Mouse (Mus musculus) monocyte, adult 59 days (primary cell): ENCODE results near the gene Pomgnt1. TPM values are rescaled to one million over a fixed set of nuclear protein-coding genes. Genes with fewer than 3 reads are reported as not detected.

ENCODE experiments used
- total RNA-seq, 2 experiments: library from RNA; stranded (reverse); gene quantifications; one replicate each; pipeline ENCODE4 v1.2.4; 2023

The Pomgnt1 gene
- 10 to 100 TPM; 17.7 to 19.9 TPM for total RNA-seq

DNA sequence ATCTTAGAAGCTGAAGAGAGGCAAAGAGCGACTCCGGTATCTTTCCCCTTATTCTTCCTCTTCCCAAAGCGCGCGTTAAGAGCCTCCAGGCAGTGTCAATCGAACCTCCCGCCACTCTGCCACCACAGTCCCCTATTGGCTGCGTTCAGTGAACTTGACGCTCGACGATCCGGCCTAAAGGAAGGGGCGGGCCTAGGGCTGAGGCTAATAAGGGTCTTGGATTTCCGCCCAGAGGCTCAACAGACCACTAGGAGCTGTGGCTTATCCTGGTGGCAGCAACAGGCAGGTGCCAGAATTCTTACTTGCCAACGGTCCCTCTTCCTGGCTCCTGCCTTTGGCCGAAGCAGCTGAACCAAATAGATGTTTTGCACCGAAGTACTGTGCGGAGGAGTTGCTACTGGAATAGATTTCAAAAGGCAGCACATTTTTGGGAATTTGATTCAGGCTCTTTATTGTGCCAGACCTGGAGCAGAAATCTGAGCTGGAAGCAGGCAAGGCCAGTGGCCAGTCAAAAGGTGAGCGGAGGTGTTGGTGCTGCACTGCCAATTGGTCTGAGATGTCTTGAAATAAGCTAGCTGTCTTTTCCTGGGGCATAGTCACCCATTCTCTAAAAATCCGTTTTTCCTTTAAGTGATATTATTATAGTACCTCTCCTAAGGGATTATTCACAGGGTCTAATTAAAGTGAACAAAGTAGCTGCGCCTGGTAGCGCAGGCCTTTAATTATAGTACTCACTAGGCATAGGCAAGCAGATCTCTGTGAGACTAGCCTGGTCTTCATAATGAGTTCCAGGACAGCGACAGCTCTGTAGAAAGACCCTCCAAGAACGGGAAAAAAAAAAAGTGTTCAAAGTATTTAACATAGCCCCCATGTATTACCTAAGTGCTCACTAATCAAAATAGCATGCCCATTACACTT is at the start of gene Pomgnt1, which contains the start of gene Rad54l:
Gene Pomgnt1, plus strand, starts transcription at position 239 of the 918 bp plus-strand sequence.
Gene Rad54l, minus strand, starts transcription at position 89 of the 918 bp plus-strand sequence.

DNA sequence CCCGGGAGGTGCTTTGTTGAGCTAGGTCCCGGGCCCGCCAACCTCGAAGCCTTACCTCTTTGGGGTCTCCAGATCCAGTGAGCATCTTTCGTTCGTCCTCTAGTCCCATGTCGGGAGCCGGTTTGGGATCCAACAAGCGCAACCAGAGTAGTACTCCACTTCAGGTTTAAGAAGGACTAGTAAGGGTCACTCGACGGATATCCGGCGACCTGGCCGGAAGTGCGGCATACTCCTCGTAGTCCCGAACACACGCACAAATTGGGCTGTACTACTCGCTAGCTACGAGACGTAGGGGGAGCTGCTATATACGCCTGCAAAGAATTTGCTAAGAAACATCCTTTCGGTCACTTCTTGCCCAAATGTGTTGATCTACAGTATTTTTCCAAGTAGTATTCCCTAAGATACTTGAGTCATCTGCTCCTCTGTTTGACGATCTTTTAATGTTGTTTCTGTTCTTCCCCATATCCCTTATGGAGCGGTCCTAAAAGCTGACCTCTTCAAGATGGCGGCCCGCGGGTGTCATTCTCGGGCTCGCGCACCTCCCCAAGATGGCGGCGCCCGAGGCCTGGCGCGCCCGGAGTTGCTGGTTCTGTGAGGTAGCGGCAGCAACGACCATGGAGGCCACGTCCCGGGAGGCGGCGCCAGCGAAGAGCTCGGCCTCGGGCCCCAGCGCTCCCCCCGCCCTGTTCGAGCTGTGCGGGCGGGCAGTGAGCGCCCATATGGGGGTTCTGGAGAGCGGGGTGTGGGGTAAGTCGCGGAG is 48.6 kb upstream of the Pomgnt1 start, which contains the start of the genes Uqcrh and Lrrc41:
Gene Uqcrh, minus strand, starts transcription at position 211 of the 760 bp plus-strand sequence.
Gene Lrrc41, plus strand, starts transcription at position 409 of the 760 bp plus-strand sequence.

GRCm38 (mm10) chr4:116151238-116151637 is 27.6 kb downstream of the Pomgnt1 start, which contains the start of gene Lurap1:
Gene Lurap1 (minus strand): TSS chr4:116151338.

DNA sequence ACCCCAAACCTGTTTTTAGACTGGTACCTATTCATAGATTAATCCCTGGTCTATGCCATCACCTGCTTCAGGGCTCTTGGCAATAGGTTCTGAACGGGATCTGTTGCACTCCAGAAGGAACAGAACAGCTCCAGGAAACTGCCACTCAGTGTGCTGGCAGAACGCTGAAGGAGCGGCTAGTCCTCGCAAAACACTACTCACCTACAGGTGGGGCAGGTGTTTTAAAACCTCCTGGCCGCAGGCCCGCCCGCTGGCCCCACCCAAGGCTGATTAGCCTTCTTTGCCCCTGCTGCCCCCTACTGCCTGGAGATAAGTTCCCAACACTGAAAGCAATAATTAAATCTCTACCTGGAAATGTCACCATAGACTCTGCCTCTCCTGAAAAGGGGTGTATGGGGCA is 43.8 kb downstream of the Pomgnt1 start, which contains the start of gene Tspan1:
Gene Tspan1, minus strand, starts transcription at position 198 of the 400 bp plus-strand sequence.

GRCm38 (mm10) chr4:116173072-116173471 is 49.4 kb downstream of the Pomgnt1 start, which contains the start of the genes 1700042G07Rik and Gm49337:
Gene 1700042G07Rik (plus strand): TSS chr4:116173372.
Gene Gm49337 (plus strand): TSS chr4:116173384.

Other genes with a start within 250 kb of the Pomgnt1 start
- 1 to 10 TPM in 1 of 2 experiments, under 1 TPM in 1; 0.55 to 1.4 TPM for gene Kncn, start 239.4 kb upstream of the Pomgnt1 start, total RNA-seq
- gene 6430628N08Rik, start 233.2 kb upstream of the Pomgnt1 start, total RNA-seq: not detected
- not detected for gene Dmbx1, start 183.9 kb upstream of the Pomgnt1 start, total RNA-seq
- 1 to 10 TPM; 1.2 to 2.1 TPM for gene Faah, start 105.9 kb upstream of the Pomgnt1 start, total RNA-seq
- 10 to 100 TPM; 21.4 to 23.2 TPM for gene Nsun4, start 70.0 kb upstream of the Pomgnt1 start, total RNA-seq
- gene Uqcrh, start 48.8 kb upstream of the Pomgnt1 start, total RNA-seq: 100 to 1,000 TPM; 261 to 279 TPM
- 10 to 100 TPM; 28.3 to 35.8 TPM for gene Lrrc41, start 48.6 kb upstream of the Pomgnt1 start, total RNA-seq
- gene Rad54l, start 150 bp upstream of the Pomgnt1 start, total RNA-seq: 1 to 10 TPM in 1 of 2 experiments, under 1 TPM in 1; 0.84 to 1.1 TPM
- under 1 TPM; 0.09 to 0.16 TPM for gene Lurap1, start 27.5 kb downstream of the Pomgnt1 start, total RNA-seq
- not detected for gene Tspan1, start 43.8 kb downstream of the Pomgnt1 start, total RNA-seq
- not detected for gene 1700042G07Rik, start 49.5 kb downstream of the Pomgnt1 start, total RNA-seq
- not detected for gene Gm49337, start 49.5 kb downstream of the Pomgnt1 start, total RNA-seq
- gene Pik3r3, start 97.8 kb downstream of the Pomgnt1 start, total RNA-seq: 1 to 10 TPM in 1 of 2 experiments, under 1 TPM in 1; 0.76 to 1.5 TPM